Mouse (Mus musculus) megakaryocyte-erythroid progenitor cell, adult 5-6 weeks (primary cell): ENCODE measurements around the gene 9330159F19Rik. TPM values are rescaled to one million over a fixed set of nuclear protein-coding genes. Genes with fewer than 3 reads are reported as not detected.

Source experiments
- total RNA-seq, 2 experiments: library from RNA; stranded (forward) in 1 of 2; stranded (reverse) in 1 of 2; fragments of 200-1000, 215-1000 nt in 1 of 2; fragments of >200 nt in 1 of 2; fragmentation: Nextera tagmentation in 1 of 2; gene quantifications; 2 replicates each; pipeline ENCODE4 v1.2.3; 2014 to 2017

9330159F19Rik gene
- total RNA-seq, 2 experiments from 2014 or later, result not detected

Other genes with a start within 250 kb of the 9330159F19Rik start
- gene 2310057J18Rik, start 225.3 kb upstream of the 9330159F19Rik start, total RNA-seq (2014; fragmentation: Nextera tagmentation), result not detected in 2 replicates
- not detected in 2 replicates for gene 2310057J18Rik, start 225.3 kb upstream of the 9330159F19Rik start, total RNA-seq (2017)
- gene Soga3, start 67.8 kb upstream of the 9330159F19Rik start, total RNA-seq (2014; fragmentation: Nextera tagmentation), result not detected in 2 replicates
- not detected in 2 replicates for gene Soga3, start 67.8 kb upstream of the 9330159F19Rik start, total RNA-seq (2017)
- gene Gm49353, start 12.7 kb upstream of the 9330159F19Rik start, total RNA-seq (2014; fragmentation: Nextera tagmentation), result not detected in 2 replicates
- gene Gm49353, start 12.7 kb upstream of the 9330159F19Rik start, total RNA-seq (2017), result not detected in 2 replicates
- 14.0 and 24.1 TPM in 2 replicates for gene Echdc1, start 101.6 kb downstream of the 9330159F19Rik start, total RNA-seq (2014; fragmentation: Nextera tagmentation)
- 54.4 and 65.5 TPM in 2 replicates for gene Echdc1, start 101.6 kb downstream of the 9330159F19Rik start, total RNA-seq (2017)
- 25.3 and 36.4 TPM in 2 replicates for gene Rnf146, start 150.8 kb downstream of the 9330159F19Rik start, total RNA-seq (2014; fragmentation: Nextera tagmentation)
- gene Rnf146, start 150.8 kb downstream of the 9330159F19Rik start, total RNA-seq (2017), result 51.3 and 61.2 TPM in 2 replicates